Mouse (Mus musculus): Measurements from ENCODE around the gene Dnajc10.

Gene Dnajc10

GRCm38 (mm10) chr2:80340537-80340936 is 25.3 kb downstream of the Dnajc10 start:
- in situ Hi-C loops (cut with MseI, MboI) = no loop called here

GRCm38 (mm10) chr2:80354531-80354930 is 39.3 kb downstream of the Dnajc10 start:
- in situ Hi-C loops (cut with MseI, MboI) = loop anchor here (10.0 kb wide), 1 partner anchor 180 kb away; no protein-coding TSS in a partner anchor

GRCm38 (mm10) chr2:80356656-80357231 is 41.5 kb downstream of the Dnajc10 start:
- in situ Hi-C loops (cut with MseI, MboI) = loop anchor here (10.0 kb wide), 1 partner anchor 178 kb away; no protein-coding TSS in a partner anchor

- in situ Hi-C loops (cut with MseI, MboI) = no loop called here
Measured at GRCm38 (mm10) chr2:80371458-80371857, 56.2 kb downstream of the Dnajc10 start.

GRCm38 (mm10) chr2:80374892-80375291 is 59.6 kb downstream of the Dnajc10 start:
- in situ Hi-C loops (cut with MseI, MboI) = no loop called here

GRCm38 (mm10) chr2:80379848-80380247 is 64.6 kb downstream of the Dnajc10 start:
- in situ Hi-C loops (cut with MseI, MboI) = no loop called here

GRCm38 (mm10) chr2:80384447-80384846 is 69.2 kb downstream of the Dnajc10 start:
- in situ Hi-C loops (cut with MseI, MboI) = no loop called here

GRCm38 (mm10) chr2:80386255-80386654 is 71.0 kb downstream of the Dnajc10 start:
- in situ Hi-C loops (cut with MseI, MboI) = no loop called here

- in situ Hi-C loops (cut with MseI, MboI) = no loop called here
Measured at GRCm38 (mm10) chr2:80387668-80388067, 72.4 kb downstream of the Dnajc10 start.

GRCm38 (mm10) chr2:80388341-80388740 is 73.1 kb downstream of the Dnajc10 start:
- in situ Hi-C loops (cut with MseI, MboI) = no loop called here

- in situ Hi-C loops (cut with MseI, MboI) = no loop called here
Measured at GRCm38 (mm10) chr2:80396057-80396456, 80.8 kb downstream of the Dnajc10 start.

- in situ Hi-C loops (cut with MseI, MboI) = no loop called here
Measured at GRCm38 (mm10) chr2:80396864-80397263, 81.6 kb downstream of the Dnajc10 start.

- in situ Hi-C loops (cut with MseI, MboI) = no loop called here
Measured at GRCm38 (mm10) chr2:80398595-80399099, 83.4 kb downstream of the Dnajc10 start.

Measured in mouse trophoblast stem cell (cell line).